Mouse (Mus musculus) forebrain, embryonic 13.5 days (tissue): Measurements from ENCODE around the gene Hoxd4. TPM values are rescaled to one million over a fixed set of nuclear protein-coding genes. Genes with fewer than 3 reads are reported as not detected.
A peak's percentile ranks its signal among the peaks of the same experiment; 100 is the strongest.

Experiments used
- ATAC-seq: fragments of 200-750 bp; cut with Nextera tagmentation; 2 replicates; pipeline ENCODE4 v1.8.0; 2017
- H3K27ac ChIP-seq: fragments of 300-500 bp; sonication (generic); 2 replicates; pipeline ENCODE4 v1.5.1; 2015; ENCODE audit warnings: inconsistent platforms, mild to moderate bottlenecking, moderate library complexity
- H3K27me3 ChIP-seq: fragments of 300-500 bp; sonication (generic); 2 replicates; pipeline ENCODE4 v1.6.1; 2015; ENCODE audit warnings: mild to moderate bottlenecking, inconsistent platforms
- H3K36me3 ChIP-seq: fragments of 300-500 bp; sonication (generic); 2 replicates; pipeline ENCODE4 v1.6.1; 2015; ENCODE audit warnings: mild to moderate bottlenecking, inconsistent platforms; ENCODE audit not compliant: poor library complexity, severe bottlenecking
- H3K4me1 ChIP-seq: fragments of 300-500 bp; sonication (generic); 2 replicates; pipeline ENCODE4 v1.6.1; 2015; ENCODE audit warnings: inconsistent platforms
- H3K4me2 ChIP-seq: fragments of 300-500 bp; sonication (generic); 2 replicates; pipeline ENCODE4 v1.6.1; 2015; ENCODE audit warnings: inconsistent platforms, mild to moderate bottlenecking, moderate library complexity
- H3K4me3 ChIP-seq: fragments of 300-500 bp; sonication (generic); 2 replicates; pipeline ENCODE4 v1.5.1; 2015; ENCODE audit warnings: mild to moderate bottlenecking, inconsistent platforms
- H3K9ac ChIP-seq: fragments of 300-500 bp; sonication (generic); 2 replicates; pipeline ENCODE4 v1.6.1; 2015; ENCODE audit warnings: mild to moderate bottlenecking, inconsistent platforms
- H3K9me3 ChIP-seq: fragments of 300-500 bp; sonication (generic); replicated peaks from 2 replicates; pipeline ENCODE4 v1.6.1; 2016; ENCODE audit warnings: inconsistent platforms
- WGBS: fragments of 180-500 bp; shearing (Covaris S2); methylation state at CpG from one replicate; pipeline ENCODE4 v1.1.7; 2015; 5-methylcytosine and 5-hydroxymethylcytosine counted together
- polyA plus RNA-seq: library from polyadenylated mRNA; unstranded; fragments of >200 nt; fragmentation: Nextera tagmentation; extraction: Ambion mirVana; gene quantifications from 2 replicates; pipeline ENCODE4 v1.2.1, GENCODE M21; 2015

The Hoxd4 gene
- polyA plus RNA-seq, 1 experiment from 2014 or later: not detected

DNA sequence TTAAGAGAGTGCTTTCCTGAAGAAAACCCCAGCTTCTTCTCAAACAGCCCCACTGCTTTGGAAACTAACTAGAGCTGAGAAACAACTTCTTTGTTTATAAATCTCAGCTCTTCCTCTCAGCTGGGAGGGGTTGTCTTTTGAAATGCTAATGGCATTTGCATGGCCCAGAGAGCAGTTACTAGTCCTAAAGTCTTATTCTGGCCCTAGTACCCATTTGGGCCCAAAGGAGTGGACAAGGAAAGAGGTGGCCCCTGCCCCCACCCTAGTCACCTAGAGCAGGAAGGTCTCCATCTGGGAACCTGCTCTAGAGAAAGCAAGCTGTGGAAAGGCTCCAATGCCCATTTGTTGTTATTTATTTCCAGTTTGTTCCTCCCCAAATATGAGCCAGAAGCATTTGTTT lies 19.3 kb downstream of the Hoxd4 start:
- Histone ChIP-seq H3K36me3 (no peaks in the 10 kb centered on the region), H3K4me2 (no peak overlapping the region), H3K4me3 (no peak overlapping the region), H3K27me3 (peaks cover 99% of the 10 kb centered on the region), H3K9me3 (no peaks in the 10 kb centered on the region), H3K27ac (no peak overlapping the region), H3K9ac (no peak overlapping the region), H3K4me1 (peaks cover 5% of the 10 kb centered on the region)
- no peak for ATAC-seq

GRCm38 (mm10) chr2:74731799-74732512 lies 20.2 kb downstream of the Hoxd4 start:
- no peak for ATAC-seq
- no peak overlapping the region for H3K4me2 ChIP-seq
- H3K4me3 ChIP-seq: no peak overlapping the region
- peaks cover 99% of the 10 kb centered on the region for H3K27me3 ChIP-seq
- 2% methylated on average over 9 of the region's 9 CpGs for WGBS
- H3K9me3 ChIP-seq: no peaks in the 10 kb centered on the region
- H3K27ac ChIP-seq: no peak overlapping the region
- H3K4me1 ChIP-seq: peaks cover 6% of the 10 kb centered on the region
- H3K36me3 ChIP-seq: no peaks in the 10 kb centered on the region
- no peak overlapping the region for H3K9ac ChIP-seq

DNA sequence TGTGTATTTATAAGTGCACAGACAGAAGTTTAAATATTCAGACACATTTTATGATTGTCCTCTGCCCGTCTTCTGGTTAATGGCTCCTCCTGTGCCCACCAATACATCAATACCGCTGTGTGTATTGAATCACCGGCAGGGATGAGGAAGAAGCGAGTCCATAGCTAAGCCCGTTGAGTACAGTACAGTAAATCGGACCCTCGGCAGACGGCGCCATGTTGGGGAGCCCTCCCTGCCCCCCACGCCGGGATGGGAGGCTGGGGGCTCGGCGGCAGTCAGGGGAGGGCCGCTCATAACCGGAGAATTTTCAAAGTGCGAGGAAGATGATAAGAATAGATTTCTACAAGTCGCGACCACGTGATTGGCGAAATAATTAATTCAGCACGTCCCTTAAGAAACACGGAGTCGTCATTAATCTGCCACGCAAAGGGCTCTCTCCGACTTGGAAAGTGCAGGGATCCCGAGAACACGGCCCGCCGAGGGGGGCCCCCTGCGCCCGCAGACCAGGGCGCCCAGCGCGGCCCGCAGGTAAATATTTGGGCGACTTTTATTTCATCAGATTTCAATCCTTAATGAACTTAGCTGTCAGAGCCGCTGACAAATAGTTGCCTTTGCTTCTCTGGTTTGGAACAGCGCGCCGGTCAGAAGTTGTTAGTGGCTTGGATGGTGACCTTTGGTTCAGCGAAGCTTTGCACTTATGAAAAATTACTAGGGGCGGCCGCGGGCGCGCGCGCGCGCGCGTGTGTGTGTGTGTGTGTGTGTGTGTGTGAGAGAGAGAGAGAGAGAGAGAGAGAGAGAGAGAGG lies 21.0 kb downstream of the Hoxd4 start:
- Histone ChIP-seq H3K9ac (no peak overlapping the region), H3K36me3 (no peaks in the 10 kb centered on the region), H3K9me3 (no peaks in the 10 kb centered on the region), H3K27ac (no peak overlapping the region), H3K4me1 (peaks cover 4% of the 10 kb centered on the region), H3K4me3 (no peak overlapping the region), H3K27me3 (peaks cover 99% of the 10 kb centered on the region), H3K4me2 (no peak overlapping the region; the same call in 1 of the 2 replicates)
- no peak for ATAC-seq
- WGBS: under 1% methylated on average over 52 of the region's 52 CpGs

- Histone ChIP-seq H3K4me3 (no peak overlapping the region), H3K36me3 (no peaks in the 10 kb centered on the region), H3K4me1 (peaks cover 4% of the 10 kb centered on the region), H3K4me2 (no peak overlapping the region), H3K27me3 (peaks cover 99% of the 10 kb centered on the region), H3K9me3 (no peaks in the 10 kb centered on the region), H3K27ac (no peak overlapping the region), H3K9ac (no peak overlapping the region)
- 0% methylated on average over 16 of the region's 16 CpGs for WGBS
- no peak for ATAC-seq
Measured at GRCm38 (mm10) chr2:74733317-74733661, 21.6 kb downstream of the Hoxd4 start.

GRCm38 (mm10) chr2:74733765-74734164 lies 22.0 kb downstream of the Hoxd4 start:
- ATAC-seq: no peak
- H3K9me3 ChIP-seq: no peaks in the 10 kb centered on the region
- H3K4me3 ChIP-seq: no peak overlapping the region
- no peaks in the 10 kb centered on the region for H3K36me3 ChIP-seq
- H3K9ac ChIP-seq: no peak overlapping the region
- H3K4me2 ChIP-seq: no peak overlapping the region
- H3K27me3 ChIP-seq: peaks cover 99% of the 10 kb centered on the region
- 0% methylated on average over 6 of the region's 6 CpGs for whole genome bisulfite sequencing
- peaks cover 4% of the 10 kb centered on the region for H3K4me1 ChIP-seq
- no peak overlapping the region for H3K27ac ChIP-seq

- Histone ChIP-seq H3K9me3 (no peaks in the 10 kb centered on the region), H3K4me1 (peaks cover 4% of the 10 kb centered on the region), H3K27ac (no peak overlapping the region), H3K9ac (no peak overlapping the region), H3K36me3 (no peaks in the 10 kb centered on the region), H3K4me2 (no peak overlapping the region), H3K4me3 (no peak overlapping the region), H3K27me3 (peaks cover 99% of the 10 kb centered on the region)
- under 1% methylated on average over 13 of the region's 13 CpGs for WGBS
- no peak for ATAC-seq
Measured at GRCm38 (mm10) chr2:74734451-74734850, 22.7 kb downstream of the Hoxd4 start.

DNA sequence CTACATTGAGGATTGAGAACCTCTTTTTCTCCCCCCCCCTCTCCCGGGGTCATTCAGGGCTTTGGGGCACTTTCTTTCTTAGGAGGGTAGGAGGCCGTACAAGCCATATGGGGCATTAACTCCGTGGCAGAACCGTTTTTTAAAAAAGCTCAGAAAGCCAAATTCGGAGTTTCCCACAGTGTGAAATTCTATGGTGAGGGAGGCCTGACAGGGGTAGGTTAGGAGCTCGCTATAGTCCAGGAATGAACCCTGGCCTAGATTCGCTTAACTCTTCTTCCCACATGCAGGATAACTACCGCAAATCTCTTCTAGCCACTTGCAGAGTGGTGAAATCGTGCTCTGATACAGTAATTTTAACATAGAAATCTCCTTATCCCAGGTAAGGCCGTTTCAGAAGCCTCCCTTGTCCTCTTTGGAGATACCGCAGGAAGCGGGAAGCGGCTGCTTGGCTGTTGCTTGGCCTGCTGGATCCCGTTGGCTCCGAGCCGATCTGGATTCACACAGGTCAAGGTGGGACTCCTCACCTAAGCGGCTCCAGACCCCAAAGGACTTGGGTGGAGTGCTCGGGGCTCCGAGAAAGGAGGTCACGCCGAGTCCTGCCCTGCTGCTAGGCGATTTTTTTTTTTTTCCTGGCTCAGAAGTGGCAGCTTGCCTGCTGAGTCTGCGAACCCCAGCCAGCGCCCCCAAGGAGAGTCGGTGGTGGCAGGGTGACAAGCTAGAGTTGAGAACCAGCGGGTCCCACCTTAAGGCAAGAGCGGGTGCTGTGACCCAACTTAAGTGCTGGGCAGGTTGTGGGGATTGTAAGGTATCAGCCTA lies 23.5 kb downstream of the Hoxd4 start:
- under 1% methylated on average over 27 of the region's 27 CpGs for WGBS
- H3K27me3 ChIP-seq: peaks cover 100% of the 10 kb centered on the region
- H3K4me1 ChIP-seq: peaks cover 4% of the 10 kb centered on the region
- no peak for ATAC-seq
- no peaks in the 10 kb centered on the region for H3K9me3 ChIP-seq
- no peak overlapping the region for H3K9ac ChIP-seq
- H3K27ac ChIP-seq: no peak overlapping the region
- H3K4me2 ChIP-seq: no peak overlapping the region
- H3K4me3 ChIP-seq: no peak overlapping the region
- H3K36me3 ChIP-seq: no peaks in the 10 kb centered on the region

GRCm38 (mm10) chr2:74735851-74736687 lies 24.3 kb downstream of the Hoxd4 start:
- H3K4me3 ChIP-seq: 0 out of 2 replicates have a peak overlapping the region, but pooled peaks have one; percentile 7
- no peak overlapping the region for H3K4me2 ChIP-seq
- ATAC-seq: no peak

DNA sequence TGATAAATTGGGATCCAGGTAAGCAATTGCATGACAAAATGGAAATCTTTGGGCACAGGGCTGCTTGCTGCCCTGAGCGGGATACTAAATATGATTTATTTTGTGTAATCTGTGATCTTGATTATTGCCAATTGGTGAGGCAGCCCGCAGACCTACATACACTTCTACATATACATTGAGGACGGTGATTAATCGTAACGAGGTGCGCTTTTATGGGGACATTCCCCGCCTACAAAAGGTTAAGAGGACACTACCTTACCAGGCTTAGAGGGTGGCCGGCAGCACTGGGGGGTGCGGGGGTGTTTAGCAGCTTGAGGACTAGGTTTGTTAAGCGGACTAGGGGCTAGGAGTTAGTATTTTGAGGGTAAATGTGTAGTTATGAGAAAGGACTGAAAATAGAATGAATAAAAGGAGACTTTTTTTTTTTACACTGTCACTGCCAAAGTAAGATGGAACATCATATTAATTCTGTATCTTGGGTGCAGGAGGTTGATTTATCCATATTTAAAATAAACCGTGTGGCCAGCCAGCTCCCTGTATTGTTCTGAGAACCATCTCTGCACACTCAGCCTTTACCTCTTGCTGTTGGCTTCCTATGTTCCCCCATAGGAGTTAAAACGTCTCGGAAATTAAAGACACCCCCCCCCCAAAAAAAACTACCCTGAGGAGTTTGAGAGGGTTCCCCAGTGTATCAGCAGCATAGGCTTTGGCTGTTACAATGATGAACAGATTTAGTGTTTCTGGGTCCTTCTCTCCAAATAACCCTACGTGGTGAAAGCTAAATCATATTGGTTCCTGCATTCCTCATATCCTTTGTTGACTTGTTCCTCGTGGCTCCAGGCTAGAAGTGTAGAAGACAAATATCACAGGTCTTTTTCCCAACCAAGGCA lies 25.2 kb downstream of the Hoxd4 start:
- Histone ChIP-seq H3K4me2 (no peak overlapping the region), H3K9ac (no peak overlapping the region), H3K9me3 (no peaks in the 10 kb centered on the region), H3K27ac (no peak overlapping the region), H3K4me1 (peaks cover 4% of the 10 kb centered on the region), H3K36me3 (no peaks in the 10 kb centered on the region), H3K27me3 (peaks cover 99% of the 10 kb centered on the region), H3K4me3 (no peak overlapping the region)
- 2% methylated on average over 15 of the region's 15 CpGs for WGBS
- ATAC-seq: no peak

More at GRCm38 (mm10) chr2:74735851-74736687, 24.3 kb downstream of the Hoxd4 start:
- no peak overlapping the region for H3K9ac ChIP-seq
- peaks cover 4% of the 10 kb centered on the region for H3K4me1 ChIP-seq
- no peaks in the 10 kb centered on the region for H3K9me3 ChIP-seq
- peaks cover 100% of the 10 kb centered on the region for H3K27me3 ChIP-seq
- WGBS: under 1% methylated on average over 42 of the region's 42 CpGs
- no peaks in the 10 kb centered on the region for H3K36me3 ChIP-seq
- no peak overlapping the region for H3K27ac ChIP-seq

GRCm38 (mm10) chr2:74737578-74738070 lies 25.9 kb downstream of the Hoxd4 start:
- H3K4me1 ChIP-seq: peaks cover 4% of the 10 kb centered on the region
- no peak for ATAC-seq
- no peak overlapping the region for H3K4me2 ChIP-seq
- H3K27ac ChIP-seq: no peak overlapping the region
- peaks cover 99% of the 10 kb centered on the region for H3K27me3 ChIP-seq
- no peak overlapping the region for H3K4me3 ChIP-seq
- no peaks in the 10 kb centered on the region for H3K36me3 ChIP-seq
- no peaks in the 10 kb centered on the region for H3K9me3 ChIP-seq
- 2% methylated on average over 7 of the region's 7 CpGs for WGBS
- H3K9ac ChIP-seq: no peak overlapping the region
